ENCODE assay signal across 30 mouse cellular contexts in the genomic region with DNA sequence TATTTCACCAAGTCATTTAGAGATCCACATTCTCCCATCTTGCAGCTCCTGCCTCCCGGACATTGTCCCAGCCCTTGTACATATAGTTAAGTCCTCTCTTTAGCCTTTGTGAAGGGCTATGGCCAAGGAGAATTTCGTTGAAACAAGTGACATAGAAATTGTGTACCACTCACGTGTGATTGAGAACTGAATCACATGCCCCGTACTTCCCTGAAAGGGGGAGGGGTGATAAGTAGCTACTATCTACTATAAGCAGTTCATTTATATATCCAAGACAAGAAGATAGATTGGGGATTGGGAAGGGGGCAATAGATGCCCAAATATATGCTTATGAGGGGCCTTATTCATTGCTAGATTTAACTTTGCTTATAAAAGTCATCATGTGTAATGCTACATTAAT. TPM values are rescaled to one million over a fixed set of nuclear protein-coding genes. Genes with fewer than 3 reads are reported as not detected.
"Had no signal": no experiment of that assay in that cellular context is flagged by ENCODE, and none has a peak within 500 bp of the region (broad histone marks: within the 10 kb centered on the region; RNA-seq: fewer than 3 reads in every experiment).

No protein-coding gene starts in this region.

- H3K4me2 ChIP-seq: embryonic facial prominence, embryonic 12.5 days; embryonic facial prominence, embryonic 13.5 days; embryonic facial prominence, embryonic 15.5 days; forebrain, embryonic 12.5 days; forebrain, embryonic 13.5 days; forebrain, embryonic 15.5 days had no signal

- ATAC-seq: forebrain, embryonic 13.5 days; forebrain, embryonic 14.5 days; forebrain, embryonic 15.5 days; forebrain, embryonic 16.5 days; forebrain, postnatal 0 days had no signal

- H3K4me1 ChIP-seq: embryonic facial prominence, embryonic 15.5 days had no signal

- H3K9me3 ChIP-seq: embryonic facial prominence, embryonic 10.5 days; embryonic facial prominence, embryonic 12.5 days; embryonic facial prominence, embryonic 13.5 days; embryonic facial prominence, embryonic 15.5 days; forebrain, embryonic 10.5 days; forebrain, embryonic 12.5 days; forebrain, embryonic 13.5 days; forebrain, embryonic 15.5 days had no signal

- DNase-seq: cerebellum, adult 8-10 months; cerebellum, adult 9-10 months; cerebellum, adult 9-11 months; cerebellum, postnatal 10 days; cerebellum, postnatal 14 days; cerebellum, postnatal 25 days; cerebellum, postnatal 36 days; embryo, embryonic 11 days; forebrain, postnatal 0 days; gastrocnemius, adult 2 months; gastrocnemius, postnatal 10 days; gastrocnemius, postnatal 14 days; gastrocnemius, postnatal 25 days; gastrocnemius, postnatal 36 days; heart, adult 18-20 months; heart, adult 2 months had no signal

- H3K27me3 ChIP-seq: embryonic facial prominence, embryonic 12.5 days; embryonic facial prominence, embryonic 13.5 days; embryonic facial prominence, embryonic 15.5 days; forebrain, embryonic 12.5 days; forebrain, embryonic 13.5 days; forebrain, embryonic 15.5 days had no signal

- H3K9ac ChIP-seq: embryonic facial prominence, embryonic 12.5 days; embryonic facial prominence, embryonic 13.5 days; embryonic facial prominence, embryonic 15.5 days; forebrain, embryonic 12.5 days; forebrain, embryonic 13.5 days; forebrain, embryonic 15.5 days; forebrain, postnatal 0 days had no signal

- H3K27ac ChIP-seq: embryonic facial prominence, embryonic 10.5 days; embryonic facial prominence, embryonic 12.5 days; embryonic facial prominence, embryonic 13.5 days; embryonic facial prominence, embryonic 15.5 days; forebrain, embryonic 10.5 days; forebrain, embryonic 12.5 days; forebrain, embryonic 13.5 days; forebrain, embryonic 15.5 days; gastrocnemius, adult 2 months; heart, adult 2 months had no signal

- H3K36me3 ChIP-seq: embryonic facial prominence, embryonic 10.5 days; embryonic facial prominence, embryonic 12.5 days; embryonic facial prominence, embryonic 13.5 days; embryonic facial prominence, embryonic 15.5 days; forebrain, embryonic 10.5 days; forebrain, embryonic 12.5 days; forebrain, embryonic 15.5 days had no signal

- H3K4me3 ChIP-seq: embryonic facial prominence, embryonic 10.5 days; embryonic facial prominence, embryonic 12.5 days; embryonic facial prominence, embryonic 13.5 days; embryonic facial prominence, embryonic 15.5 days; erythroblast, embryonic 14.5 days; forebrain, embryonic 10.5 days; forebrain, embryonic 12.5 days; forebrain, embryonic 13.5 days; forebrain, embryonic 15.5 days; gastrocnemius, adult 2 months; heart, adult 2 months had no signal

RNA-seq across cellular contexts. Expression of gene E130114P18Rik, which starts 10.9 kb away (rescaled TPM):
- total RNA-seq: common myeloid progenitor, adult 5-6 weeks; gastrocnemius, adult 2 months; gastrocnemius, adult 8-10 months; granulocyte monocyte progenitor cell, adult 5-6 weeks; heart, adult 18-20 months; heart, adult 2 months had no signal
- polyA plus RNA-seq: erythroblast, embryonic 14.5 days; heart, adult 2 months had no signal
